9 mouse cellular contexts compared by ENCODE assay signal in genomic region chr8:70833520-70833919, GRCm38 (mm10). TPM values are rescaled to one million over a fixed set of nuclear protein-coding genes. Genes with fewer than 3 reads are reported as not detected.
DNase-seq lines count a peak whose midpoint lies in the region; ATAC-seq and TF ChIP-seq lines count a peak whose summit lies in the region.
"Had no signal": no experiment of that assay in that cellular context is flagged by ENCODE, and none has a peak within 500 bp of the region (broad histone marks: within the 10 kb centered on the region; RNA-seq: fewer than 3 reads in every experiment).

No protein-coding gene starts in this region.

- H3K36me3 ChIP-seq in midbrain, embryonic 11.5 days (ENCODE audit: control insufficient read depth, insufficient read depth, low read length) = peaks cover 2% of the 10 kb centered on the region; the same call in 1 of the 2 replicates
- H3K36me3 ChIP-seq in midbrain, embryonic 16.5 days (ENCODE audit: control insufficient read depth, insufficient read depth, low read length) = peaks cover 3% of the 10 kb centered on the region; the same call in 1 of the 2 replicates
- no peaks in the 10 kb centered on the region for H3K36me3 ChIP-seq in heart, embryonic 15.5 days
- peaks cover 15% of the 10 kb centered on the region for H3K36me3 ChIP-seq in liver, postnatal 0 days (replicated peaks; ENCODE audit: insufficient read depth, low read length)

- H3K9ac ChIP-seq in midbrain, embryonic 11.5 days (ENCODE audit: low read length) = no peak overlapping the region
- H3K9ac ChIP-seq in midbrain, embryonic 16.5 days (ENCODE audit: low read depth, low read length) = no peak overlapping the region
- H3K9ac ChIP-seq in heart, embryonic 15.5 days = peak overlapping the region; percentile 16; the same call in 1 of the 2 replicates
- no peak overlapping the region for H3K9ac ChIP-seq in liver, postnatal 0 days (replicated peaks)

- H3K4me2 ChIP-seq in midbrain, embryonic 11.5 days = no peak overlapping the region
- no peak overlapping the region for H3K4me2 ChIP-seq in midbrain, embryonic 16.5 days (ENCODE audit: low read length)
- H3K4me2 ChIP-seq in heart, embryonic 15.5 days = peak overlapping the region; percentile 24; the same call in 1 of the 2 replicates
- no peak overlapping the region for H3K4me2 ChIP-seq in liver, postnatal 0 days (ENCODE audit: low read depth, low read length)

- no peak overlapping the region for H3K4me3 ChIP-seq in midbrain, embryonic 11.5 days (ENCODE audit: low read depth, low read length)
- H3K4me3 ChIP-seq in midbrain, embryonic 16.5 days (ENCODE audit: low read depth, low read length) = no peak overlapping the region
- no peak overlapping the region for H3K4me3 ChIP-seq in heart, embryonic 15.5 days
- H3K4me3 ChIP-seq in liver, postnatal 0 days (ENCODE audit: low read depth, low read length) = no peak overlapping the region

- H3K4me1 ChIP-seq in midbrain, embryonic 11.5 days (ENCODE audit: control insufficient read depth, insufficient read depth, low read length) = peaks cover 4% of the 10 kb centered on the region
- H3K4me1 ChIP-seq in midbrain, embryonic 16.5 days (ENCODE audit: control insufficient read depth, insufficient read depth, low read length) = peaks cover 2% of the 10 kb centered on the region; the same call in 1 of the 2 replicates
- peaks cover 16% of the 10 kb centered on the region for H3K4me1 ChIP-seq in heart, embryonic 15.5 days (replicated peaks)
- peaks cover 14% of the 10 kb centered on the region for H3K4me1 ChIP-seq in liver, postnatal 0 days (ENCODE audit: insufficient read depth)

- ATAC-seq in midbrain, embryonic 11.5 days (ENCODE audit: low FRiP score) = peak; percentile 12; the same call in 1 of the 2 replicates
- ATAC-seq in midbrain, embryonic 16.5 days = no peak
- ATAC-seq in heart, embryonic 15.5 days (replicated peaks; ENCODE audit: insufficient number of reproducible peaks, insufficient read depth, low FRiP score, low read depth) = peak; percentile 72
- ATAC-seq in liver, postnatal 0 days = 0 out of 2 replicates have a peak, but pooled peaks have one; percentile 9

- peak; percentile 76 for DNase-seq in adrenal gland, adult 2 months
- no peak for DNase-seq in adrenal gland, postnatal 4 days (ENCODE audit: low spot score in 2 of 2)
- no peak for DNase-seq in midbrain, embryonic 11.5 days (ENCODE audit: low spot score, missing footprints)
- no peak for DNase-seq in liver, postnatal 0 days
- no peak for DNase-seq in thymus, postnatal 10 days (ENCODE audit: low spot score in 2 of 2)
- DNase-seq in thymus, postnatal 0 days (ENCODE audit: low spot score) = no peak

- no peak for TF ChIP-seq EP300 in liver, postnatal 0 days (IDR thresholded peaks at IDR 0.05; ENCODE audit: low read depth)

- no peaks in the 10 kb centered on the region for H3K9me3 ChIP-seq in midbrain, embryonic 11.5 days (ENCODE audit: control insufficient read depth, low read length)
- H3K9me3 ChIP-seq in midbrain, embryonic 16.5 days (replicated peaks; ENCODE audit: control insufficient read depth, low read length, poor library complexity, severe bottlenecking) = no peaks in the 10 kb centered on the region
- no peaks in the 10 kb centered on the region for H3K9me3 ChIP-seq in heart, embryonic 15.5 days (replicated peaks)
- no peaks in the 10 kb centered on the region for H3K9me3 ChIP-seq in liver, postnatal 0 days (ENCODE audit: low read length)

- TF ChIP-seq CTCF in liver, postnatal 0 days (IDR thresholded peaks at IDR 0.05; ENCODE audit: low read depth) = no peak

- no peak overlapping the region for H3K27ac ChIP-seq in midbrain, embryonic 11.5 days (ENCODE audit: low read depth, low read length)
- H3K27ac ChIP-seq in midbrain, embryonic 16.5 days (ENCODE audit: low read length) = no peak overlapping the region
- peak overlapping the region; percentile 58 for H3K27ac ChIP-seq in heart, embryonic 15.5 days
- H3K27ac ChIP-seq in liver, postnatal 0 days (ENCODE audit: low read depth) = no peak overlapping the region

- WGBS in midbrain, embryonic 11.5 days = 45% methylated on average over 15 of the region's 15 CpGs
- WGBS in midbrain, embryonic 16.5 days = 49% methylated on average over 15 of the region's 15 CpGs
- 20% methylated on average over 15 of the region's 15 CpGs for WGBS in heart, embryonic 15.5 days
- 68% methylated on average over 15 of the region's 15 CpGs for WGBS in liver, postnatal 0 days (ENCODE audit: insufficient replicate concordance)

- no peaks in the 10 kb centered on the region; the same call in 1 of the 2 replicates for H3K27me3 ChIP-seq in midbrain, embryonic 11.5 days (ENCODE audit: control insufficient read depth, insufficient read depth, low read length)
- no peaks in the 10 kb centered on the region for H3K27me3 ChIP-seq in midbrain, embryonic 16.5 days (ENCODE audit: control insufficient read depth, insufficient read depth, low read depth, low read length)
- no peaks in the 10 kb centered on the region for H3K27me3 ChIP-seq in heart, embryonic 15.5 days
- H3K27me3 ChIP-seq in liver, postnatal 0 days (ENCODE audit: insufficient read depth, low read length) = no peaks in the 10 kb centered on the region

RNA-seq across cellular contexts. Expression of gene Arrdc2, which starts 6.0 kb away (rescaled TPM):
- total RNA-seq in adrenal gland, adult 2 months (2021) = 10 to 100 TPM in 1 of 2 experiments, 1 to 10 TPM in 1; 9.0 to 10.8 TPM
- 60.7 and 72.6 TPM in 2 replicates for polyA plus RNA-seq in adrenal gland, adult 2 months (2012; rRNA removed)
- 10 to 100 TPM; 14.6 to 15.7 TPM for total RNA-seq in adrenal gland, postnatal 4 days (2021)
- polyA plus RNA-seq in midbrain, embryonic 11.5 days (2014; fragmentation: Nextera tagmentation; extraction: Ambion mirVana) = 7.1 and 8.0 TPM in 2 replicates
- polyA plus RNA-seq in midbrain, embryonic 16.5 days (2015; fragmentation: Nextera tagmentation; extraction: Ambion mirVana) = 6.7 and 8.1 TPM in 2 replicates
- polyA plus RNA-seq in heart, embryonic 15.5 days (2015; fragmentation: Nextera tagmentation; extraction: Ambion mirVana) = 2.8 and 4.0 TPM in 2 replicates
- polyA plus RNA-seq in liver, postnatal 0 days (2015; fragmentation: Nextera tagmentation; extraction: Ambion mirVana) = 6.1 and 6.2 TPM in 2 replicates
- 11.0 and 11.4 TPM in 2 replicates for polyA plus RNA-seq in thymus, postnatal 0 days (2015; fragmentation: Nextera tagmentation; extraction: Ambion mirVana)

RNA-seq across cellular contexts. Expression of gene Il12rb1, which starts 25.3 kb away (rescaled TPM):
- under 1 TPM in 1 of 2 experiments, not detected in 1; 0.10 TPM for total RNA-seq in adrenal gland, adult 2 months (2021)
- polyA plus RNA-seq in adrenal gland, adult 2 months (2012; rRNA removed) = 0.28 and 0.41 TPM in 2 replicates
- total RNA-seq in adrenal gland, postnatal 4 days (2021) = under 1 TPM; 0.22 to 0.37 TPM
- 0.38 TPM in 1 of 2 replicates, not detected in the other for polyA plus RNA-seq in midbrain, embryonic 11.5 days (2014; fragmentation: Nextera tagmentation; extraction: Ambion mirVana)
- polyA plus RNA-seq in midbrain, embryonic 16.5 days (2015; fragmentation: Nextera tagmentation; extraction: Ambion mirVana) = 0.08 and 0.19 TPM in 2 replicates
- 0.15 and 0.53 TPM in 2 replicates for polyA plus RNA-seq in heart, embryonic 15.5 days (2015; fragmentation: Nextera tagmentation; extraction: Ambion mirVana)
- polyA plus RNA-seq in liver, postnatal 0 days (2015; fragmentation: Nextera tagmentation; extraction: Ambion mirVana) = 0.19 and 0.25 TPM in 2 replicates
- polyA plus RNA-seq in thymus, postnatal 0 days (2015; fragmentation: Nextera tagmentation; extraction: Ambion mirVana) = 16.2 TPM in 2 replicates

RNA-seq across cellular contexts. Expression of gene Mast3, which starts 28.7 kb away (rescaled TPM):
- total RNA-seq in adrenal gland, adult 2 months (2021) = 10 to 100 TPM; 18.9 to 20.5 TPM
- polyA plus RNA-seq in adrenal gland, adult 2 months (2012; rRNA removed) = 91.5 and 91.7 TPM in 2 replicates
- 10 to 100 TPM; 34.5 to 40.9 TPM for total RNA-seq in adrenal gland, postnatal 4 days (2021)
- 9.1 and 10.1 TPM in 2 replicates for polyA plus RNA-seq in midbrain, embryonic 11.5 days (2014; fragmentation: Nextera tagmentation; extraction: Ambion mirVana)
- polyA plus RNA-seq in midbrain, embryonic 16.5 days (2015; fragmentation: Nextera tagmentation; extraction: Ambion mirVana) = 21.1 and 23.2 TPM in 2 replicates
- polyA plus RNA-seq in heart, embryonic 15.5 days (2015; fragmentation: Nextera tagmentation; extraction: Ambion mirVana) = 5.0 and 11.1 TPM in 2 replicates
- polyA plus RNA-seq in liver, postnatal 0 days (2015; fragmentation: Nextera tagmentation; extraction: Ambion mirVana) = 5.2 and 6.0 TPM in 2 replicates
- polyA plus RNA-seq in thymus, postnatal 0 days (2015; fragmentation: Nextera tagmentation; extraction: Ambion mirVana) = 37.2 and 37.3 TPM in 2 replicates

RNA-seq across cellular contexts. Expression of gene Kcnn1, which starts 29.5 kb away (rescaled TPM):
- total RNA-seq in adrenal gland, adult 2 months (2021) = 1 to 10 TPM; 1.6 to 5.0 TPM
- 10.0 and 12.9 TPM in 2 replicates for polyA plus RNA-seq in adrenal gland, adult 2 months (2012; rRNA removed)
- total RNA-seq in adrenal gland, postnatal 4 days (2021) = 1 to 10 TPM; 1.4 to 2.1 TPM
- polyA plus RNA-seq in midbrain, embryonic 11.5 days (2014; fragmentation: Nextera tagmentation; extraction: Ambion mirVana) = 10.9 and 12.4 TPM in 2 replicates
- 15.4 and 16.1 TPM in 2 replicates for polyA plus RNA-seq in midbrain, embryonic 16.5 days (2015; fragmentation: Nextera tagmentation; extraction: Ambion mirVana)
- polyA plus RNA-seq in heart, embryonic 15.5 days (2015; fragmentation: Nextera tagmentation; extraction: Ambion mirVana) = 2.8 and 3.8 TPM in 2 replicates
- 0.19 and 0.45 TPM in 2 replicates for polyA plus RNA-seq in liver, postnatal 0 days (2015; fragmentation: Nextera tagmentation; extraction: Ambion mirVana)
- 0.36 and 0.85 TPM in 2 replicates for polyA plus RNA-seq in thymus, postnatal 0 days (2015; fragmentation: Nextera tagmentation; extraction: Ambion mirVana)
- total RNA-seq: neutrophil, adult 5-6 weeks had no signal

RNA-seq across cellular contexts. Expression of gene Ccdc124, which starts 40.2 kb away (rescaled TPM):
- 10 to 100 TPM; 65.0 TPM for total RNA-seq in adrenal gland, adult 2 months (2021)
- 52.5 and 58.3 TPM in 2 replicates for polyA plus RNA-seq in adrenal gland, adult 2 months (2012; rRNA removed)
- 10 to 100 TPM; 36.8 to 38.6 TPM for total RNA-seq in adrenal gland, postnatal 4 days (2021)
- polyA plus RNA-seq in midbrain, embryonic 11.5 days (2014; fragmentation: Nextera tagmentation; extraction: Ambion mirVana) = 161 and 166 TPM in 2 replicates
- 167 and 182 TPM in 2 replicates for polyA plus RNA-seq in midbrain, embryonic 16.5 days (2015; fragmentation: Nextera tagmentation; extraction: Ambion mirVana)
- polyA plus RNA-seq in heart, embryonic 15.5 days (2015; fragmentation: Nextera tagmentation; extraction: Ambion mirVana) = 79.7 and 84.1 TPM in 2 replicates
- polyA plus RNA-seq in liver, postnatal 0 days (2015; fragmentation: Nextera tagmentation; extraction: Ambion mirVana) = 34.3 and 37.9 TPM in 2 replicates
- polyA plus RNA-seq in thymus, postnatal 0 days (2015; fragmentation: Nextera tagmentation; extraction: Ambion mirVana) = 93.8 and 98.6 TPM in 2 replicates

Comparison
In these comparisons a context has a peak if more than half of its experiments do, and no peak if none do; other contexts are left out.
1. RNA of gene Il12rb1, which starts 25.3 kb away (polyA plus RNA-seq): 16.2 TPM in thymus, postnatal 0 days; 0.38 TPM in midbrain, embryonic 11.5 days, 0.28 to 0.41 TPM in adrenal gland, adult 2 months, 0.19 to 0.25 TPM in liver, postnatal 0 days, 0.15 to 0.53 TPM in heart, embryonic 15.5 days and 0.08 to 0.19 TPM in midbrain, embryonic 16.5 days; every median in the first group is over 10 times any median in the second.